Mouse (Mus musculus): Measurements from ENCODE around the gene Kdf1. TPM values are rescaled to one million over a fixed set of nuclear protein-coding genes. Genes with fewer than 3 reads are reported as not detected.

The Kdf1 gene
- polyA plus RNA-seq, 1 experiment = 0.76 TPM

GRCm38 (mm10) chr4:133521502-133521901 is 2.7 kb downstream of the Kdf1 start:
- no peak overlapping the region for H3K27ac ChIP-seq (ENCODE audit: insufficient read depth, low read length)
- H3K36me3 ChIP-seq (ENCODE audit: control insufficient read depth, insufficient read depth, low read length) = no peaks in the 10 kb centered on the region
- peaks cover 11% of the 10 kb centered on the region; the same call in 1 of the 2 replicates for H3K27me3 ChIP-seq (ENCODE audit: control insufficient read depth, insufficient read depth, low read length)
- H3K4me1 ChIP-seq (ENCODE audit: control insufficient read depth, insufficient read depth, insufficient read length) = peaks cover 7% of the 10 kb centered on the region; the same call in 1 of the 2 replicates
- TF ChIP-seq CTCF (IDR thresholded peaks at IDR 0.05; ENCODE audit: extremely low read depth, insufficient read depth, insufficient read length, insufficient replicate concordance) (no peak), POLR2A (IDR thresholded peaks at IDR 0.05; ENCODE audit: low read depth, low read length) (no peak)
- no peak for DNase-seq (ENCODE audit: low read depth in 1 of 2, low spot score in 2 of 2)
- H3K4me3 ChIP-seq (ENCODE audit: extremely low read depth, insufficient read depth, insufficient read length) = no peak overlapping the region
- WGBS = 63% methylated on average over 2 of the region's 2 CpGs

- no peak for TF ChIP-seq CTCF (IDR thresholded peaks at IDR 0.05; ENCODE audit: extremely low read depth, insufficient read depth, insufficient read length, insufficient replicate concordance)
- no peak for TF ChIP-seq POLR2A (IDR thresholded peaks at IDR 0.05; ENCODE audit: low read depth, low read length)
- Histone ChIP-seq H3K36me3 (ENCODE audit: control insufficient read depth, insufficient read depth, low read length) (peaks cover 9% of the 10 kb centered on the region), H3K4me3 (ENCODE audit: extremely low read depth, insufficient read depth, insufficient read length) (no peak overlapping the region), H3K27me3 (ENCODE audit: control insufficient read depth, insufficient read depth, low read length) (no peaks in the 10 kb centered on the region), H3K27ac (ENCODE audit: insufficient read depth, low read length) (no peak overlapping the region), H3K4me1 (ENCODE audit: control insufficient read depth, insufficient read depth, insufficient read length) (no peaks in the 10 kb centered on the region; the same call in 1 of the 2 replicates)
- no peak for DNase-seq (ENCODE audit: low read depth in 1 of 2, low spot score in 2 of 2)
- WGBS = 87% methylated on average over 16 of the region's 16 CpGs
Observed at GRCm38 (mm10) chr4:133527788-133528187, 9.0 kb downstream of the Kdf1 start.

GRCm38 (mm10) chr4:133532777-133533176 is 14.0 kb downstream of the Kdf1 start:
- 87% methylated on average over 3 of the region's 3 CpGs for WGBS
- H3K36me3 ChIP-seq (ENCODE audit: control insufficient read depth, insufficient read depth, low read length) = peaks cover 26% of the 10 kb centered on the region
- DNase-seq (ENCODE audit: low read depth in 1 of 2, low spot score in 2 of 2) = no peak

GRCm38 (mm10) chr4:133536081-133536480 is 17.3 kb downstream of the Kdf1 start:
- no peak for DNase-seq (ENCODE audit: low read depth in 1 of 2, low spot score in 2 of 2)
- Histone ChIP-seq H3K27ac (ENCODE audit: insufficient read depth, low read length) (no peak overlapping the region), H3K4me3 (ENCODE audit: extremely low read depth, insufficient read depth, insufficient read length) (no peak overlapping the region), H3K4me1 (ENCODE audit: control insufficient read depth, insufficient read depth, insufficient read length) (no peaks in the 10 kb centered on the region), H3K36me3 (ENCODE audit: control insufficient read depth, insufficient read depth, low read length) (peaks cover 29% of the 10 kb centered on the region), H3K27me3 (ENCODE audit: control insufficient read depth, insufficient read depth, low read length) (no peaks in the 10 kb centered on the region)
- TF ChIP-seq POLR2A (IDR thresholded peaks at IDR 0.05; ENCODE audit: low read depth, low read length) (no peak), CTCF (IDR thresholded peaks at IDR 0.05; ENCODE audit: extremely low read depth, insufficient read depth, insufficient read length, insufficient replicate concordance) (no peak)
- WGBS = 86% methylated on average over 3 of the region's 3 CpGs

More at GRCm38 (mm10) chr4:133532777-133533176, 14.0 kb downstream of the Kdf1 start:
- no peak overlapping the region for H3K27ac ChIP-seq (ENCODE audit: insufficient read depth, low read length)
- H3K4me3 ChIP-seq (ENCODE audit: extremely low read depth, insufficient read depth, insufficient read length) = no peak overlapping the region
- no peaks in the 10 kb centered on the region; the same call in 1 of the 2 replicates for H3K4me1 ChIP-seq (ENCODE audit: control insufficient read depth, insufficient read depth, insufficient read length)
- H3K27me3 ChIP-seq (ENCODE audit: control insufficient read depth, insufficient read depth, low read length) = no peaks in the 10 kb centered on the region
- no peak for TF ChIP-seq POLR2A (IDR thresholded peaks at IDR 0.05; ENCODE audit: low read depth, low read length)
- TF ChIP-seq CTCF (IDR thresholded peaks at IDR 0.05; ENCODE audit: extremely low read depth, insufficient read depth, insufficient read length, insufficient replicate concordance) = no peak

GRCm38 (mm10) chr4:133536652-133537051 is 17.9 kb downstream of the Kdf1 start:
- 86% methylated on average over 5 of the region's 5 CpGs for WGBS
- peaks cover 29% of the 10 kb centered on the region for H3K36me3 ChIP-seq (ENCODE audit: control insufficient read depth, insufficient read depth, low read length)
- no peak for TF ChIP-seq CTCF (IDR thresholded peaks at IDR 0.05; ENCODE audit: extremely low read depth, insufficient read depth, insufficient read length, insufficient replicate concordance)
- no peak for TF ChIP-seq POLR2A (IDR thresholded peaks at IDR 0.05; ENCODE audit: low read depth, low read length)
- no peaks in the 10 kb centered on the region for H3K27me3 ChIP-seq (ENCODE audit: control insufficient read depth, insufficient read depth, low read length)
- no peak overlapping the region for H3K27ac ChIP-seq (ENCODE audit: insufficient read depth, low read length)
- no peak overlapping the region for H3K4me3 ChIP-seq (ENCODE audit: extremely low read depth, insufficient read depth, insufficient read length)
- no peaks in the 10 kb centered on the region for H3K4me1 ChIP-seq (ENCODE audit: control insufficient read depth, insufficient read depth, insufficient read length)
- DNase-seq (ENCODE audit: low read depth in 1 of 2, low spot score in 2 of 2) = no peak

GRCm38 (mm10) chr4:133545272-133546231 is 26.8 kb downstream of the Kdf1 start, which contains the start of gene Nudc:
Gene Nudc, minus strand, starts transcription at chr4:133545996.
- WGBS = under 1% methylated on average over 75 of the region's 77 CpGs
- peak within 1 kb of the TSS; percentile 74 for H3K27ac ChIP-seq (ENCODE audit: insufficient read depth, low read length)
- peak within 1 kb of the TSS; percentile 99 for H3K4me3 ChIP-seq (ENCODE audit: extremely low read depth, insufficient read depth, insufficient read length)
- peak; percentile 89 to 95 for DNase-seq (ENCODE audit: low read depth in 1 of 2, low spot score in 2 of 2)
- no peaks in the 10 kb centered on the region for H3K27me3 ChIP-seq (ENCODE audit: control insufficient read depth, insufficient read depth, low read length)
- TF ChIP-seq CTCF (IDR thresholded peaks at IDR 0.05; ENCODE audit: extremely low read depth, insufficient read depth, insufficient read length, insufficient replicate concordance) (no peak), POLR2A (IDR thresholded peaks at IDR 0.05; ENCODE audit: low read depth, low read length) (peak; percentile 74)
- H3K4me1 ChIP-seq (ENCODE audit: control insufficient read depth, insufficient read depth, insufficient read length) = peaks cover 4% of the 10 kb centered on the region
- peaks cover 3% of the 10 kb centered on the region for H3K36me3 ChIP-seq (ENCODE audit: control insufficient read depth, insufficient read depth, low read length)

Data from spleen, adult 2 months (tissue).